Mouse (Mus musculus) heart, embryonic 11.5 days (tissue): Measurements from ENCODE around the gene Ugt1a8. TPM values are rescaled to one million over a fixed set of nuclear protein-coding genes. Genes with fewer than 3 reads are reported as not detected.

Experiments
- ATAC-seq: fragments of 200-750 bp; cut with Nextera tagmentation; replicated peaks from 2 replicates; pipeline ENCODE4 v1.8.0; 2017; ENCODE audit warnings: moderate library complexity; ENCODE audit not compliant: insufficient number of reproducible peaks, low FRiP score, low TSS enrichment
- H3K27ac ChIP-seq: fragments of 300-500 bp; sonication (generic); 2 replicates; pipeline ENCODE4 v1.5.1; 2014; ENCODE audit warnings: mild to moderate bottlenecking, low read depth, low read length
- H3K27me3 ChIP-seq: fragments of 300-500 bp; sonication (generic); 2 replicates; pipeline ENCODE4 v1.6.1; 2014; ENCODE audit warnings: mild to moderate bottlenecking, low read length, mixed read lengths; ENCODE audit not compliant: control insufficient read depth, insufficient read depth
- H3K36me3 ChIP-seq: fragments of 300-500 bp; sonication (generic); 2 replicates; pipeline ENCODE4 v1.6.1; 2014; ENCODE audit warnings: mild to moderate bottlenecking, low read length, moderate library complexity, mixed read lengths; ENCODE audit not compliant: control insufficient read depth, insufficient read depth
- H3K4me1 ChIP-seq: fragments of 300-500 bp; sonication (generic); 2 replicates; pipeline ENCODE4 v1.6.1; 2014; ENCODE audit warnings: low read length; ENCODE audit not compliant: control insufficient read depth, insufficient read depth
- H3K4me2 ChIP-seq: fragments of 300-500 bp; sonication (generic); 2 replicates; pipeline ENCODE4 v1.6.1; 2014; ENCODE audit warnings: mild to moderate bottlenecking, moderate library complexity
- H3K4me3 ChIP-seq: fragments of 300-500 bp; sonication (generic); 2 replicates; pipeline ENCODE4 v1.5.1; 2014; ENCODE audit warnings: low read depth, low read length
- H3K9ac ChIP-seq: fragments of 300-500 bp; sonication (generic); 2 replicates; pipeline ENCODE4 v1.6.1; 2014; ENCODE audit warnings: mild to moderate bottlenecking, low read depth, low read length, moderate library complexity
- H3K9me3 ChIP-seq: fragments of 300-500 bp; sonication (generic); replicated peaks from 2 replicates; pipeline ENCODE4 v1.6.1; 2016; ENCODE audit warnings: low read length; ENCODE audit not compliant: control insufficient read depth
- WGBS: fragments of 180-500 bp; shearing (Covaris S2); extraction: QIAGEN DNeasy Blood & Tissue Kit; methylation state at CpG from one replicate; pipeline ENCODE4 v1.1.7; 2014; ENCODE audit not compliant: insufficient replicate concordance; 5-methylcytosine and 5-hydroxymethylcytosine counted together
- polyA plus RNA-seq: library from polyadenylated mRNA; unstranded; fragments of >200 nt; fragmentation: Nextera tagmentation; extraction: Ambion mirVana; gene quantifications from 2 replicates; pipeline ENCODE4 v1.2.1, GENCODE M21; 2014

The Ugt1a8 gene
- polyA plus RNA-seq, 1 experiment from 2014 or later: not detected

- ATAC-seq: no peak
- Histone ChIP-seq H3K9me3 (no peaks in the 10 kb centered on the region), H3K4me2 (no peak overlapping the region), H3K9ac (no peak overlapping the region), H3K4me3 (no peak overlapping the region), H3K27ac (no peak overlapping the region), H3K27me3 (no peaks in the 10 kb centered on the region), H3K4me1 (no peaks in the 10 kb centered on the region), H3K36me3 (no peaks in the 10 kb centered on the region)
- WGBS: 78% methylated on average over 5 of the region's 5 CpGs
Measured at GRCm38 (mm10) chr1:88186325-88186935, 98.8 kb downstream of the Ugt1a8 start.

GRCm38 (mm10) chr1:88192136-88192535 is 104.5 kb downstream of the Ugt1a8 start:
- ATAC-seq: no peak

GRCm38 (mm10) chr1:88195687-88196086 is 108.1 kb downstream of the Ugt1a8 start:
- no peaks in the 10 kb centered on the region for H3K36me3 ChIP-seq
- 94% methylated on average over 1 of the region's 1 CpGs for WGBS
- no peak for ATAC-seq

More at GRCm38 (mm10) chr1:88192136-88192535, 104.5 kb downstream of the Ugt1a8 start:
- no peak overlapping the region for H3K9ac ChIP-seq
- 61% methylated on average over 3 of the region's 3 CpGs for WGBS
- no peak overlapping the region for H3K4me3 ChIP-seq
- no peaks in the 10 kb centered on the region for H3K4me1 ChIP-seq
- H3K27me3 ChIP-seq: 0 out of 2 replicates have a peak, but pooled peaks cover 2% of the 10 kb centered on the region
- no peak overlapping the region for H3K4me2 ChIP-seq
- no peaks in the 10 kb centered on the region for H3K36me3 ChIP-seq
- no peak overlapping the region for H3K27ac ChIP-seq
- H3K9me3 ChIP-seq: no peaks in the 10 kb centered on the region

GRCm38 (mm10) chr1:88197443-88197842 is 109.8 kb downstream of the Ugt1a8 start:
- H3K27me3 ChIP-seq: 0 out of 2 replicates have a peak, but pooled peaks cover 2% of the 10 kb centered on the region
- H3K4me3 ChIP-seq: no peak overlapping the region
- H3K4me1 ChIP-seq: no peaks in the 10 kb centered on the region
- H3K4me2 ChIP-seq: no peak overlapping the region
- no peak overlapping the region for H3K27ac ChIP-seq
- WGBS: 71% methylated on average over 3 of the region's 3 CpGs
- no peaks in the 10 kb centered on the region for H3K36me3 ChIP-seq
- no peak overlapping the region for H3K9ac ChIP-seq
- no peak for ATAC-seq
- H3K9me3 ChIP-seq: no peaks in the 10 kb centered on the region

More at GRCm38 (mm10) chr1:88195687-88196086, 108.1 kb downstream of the Ugt1a8 start:
- Histone ChIP-seq H3K27me3 (0 out of 2 replicates have a peak, but pooled peaks cover 2% of the 10 kb centered on the region), H3K4me3 (no peak overlapping the region), H3K4me2 (no peak overlapping the region), H3K9me3 (no peaks in the 10 kb centered on the region), H3K4me1 (no peaks in the 10 kb centered on the region), H3K27ac (no peak overlapping the region), H3K9ac (no peak overlapping the region)

- no peak for ATAC-seq
- WGBS: 57% methylated on average over 2 of the region's 2 CpGs
Measured at GRCm38 (mm10) chr1:88199996-88200395, 112.4 kb downstream of the Ugt1a8 start.

GRCm38 (mm10) chr1:88200456-88200855 is 112.8 kb downstream of the Ugt1a8 start, which contains the start of gene Ugt1a2:
Gene Ugt1a2 (plus strand): TSS chr1:88200601.
- Histone ChIP-seq H3K9ac (no peak within 1 kb of the TSS), H3K4me2 (no peak within 1 kb of the TSS), H3K4me3 (no peak within 1 kb of the TSS), H3K4me1 (no peaks in the 10 kb centered on the region), H3K36me3 (no peaks in the 10 kb centered on the region), H3K27me3 (no peaks in the 10 kb centered on the region), H3K9me3 (no peaks in the 10 kb centered on the region), H3K27ac (no peak within 1 kb of the TSS)
- ATAC-seq: no peak
- 75% methylated on average over 7 of the region's 7 CpGs for WGBS

More at GRCm38 (mm10) chr1:88199996-88200395, 112.4 kb downstream of the Ugt1a8 start:
- Histone ChIP-seq H3K36me3 (no peaks in the 10 kb centered on the region), H3K9ac (no peak overlapping the region), H3K27me3 (no peaks in the 10 kb centered on the region), H3K4me1 (no peaks in the 10 kb centered on the region), H3K27ac (no peak overlapping the region), H3K9me3 (no peaks in the 10 kb centered on the region), H3K4me2 (no peak overlapping the region), H3K4me3 (no peak overlapping the region)

GRCm38 (mm10) chr1:88205294-88205922 is 117.8 kb downstream of the Ugt1a8 start, which contains the start of gene Dnajb3:
Gene Dnajb3 (minus strand): TSS chr1:88205782.
- Histone ChIP-seq H3K4me1 (no peaks in the 10 kb centered on the region), H3K4me2 (peak within 1 kb of the TSS; percentile 76), H3K4me3 (peak within 1 kb of the TSS; percentile 56), H3K9ac (peak within 1 kb of the TSS; percentile 85), H3K27ac (peak within 1 kb of the TSS; percentile 70), H3K36me3 (no peaks in the 10 kb centered on the region), H3K27me3 (no peaks in the 10 kb centered on the region), H3K9me3 (no peaks in the 10 kb centered on the region)
- 5% methylated on average over 62 of the region's 62 CpGs for WGBS
- ATAC-seq: peak; percentile 97

GRCm38 (mm10) chr1:88206843-88207479 is 119.3 kb downstream of the Ugt1a8 start:
- H3K4me2 ChIP-seq: no peak overlapping the region
- peak overlapping the region; percentile 70 for H3K27ac ChIP-seq
- 41% methylated on average over 2 of the region's 2 CpGs for WGBS
- peak; percentile 74 for ATAC-seq
- H3K4me1 ChIP-seq: no peaks in the 10 kb centered on the region
- peaks cover 1% of the 10 kb centered on the region; the same call in 1 of the 2 replicates for H3K36me3 ChIP-seq
- peaks cover 8% of the 10 kb centered on the region for H3K9me3 ChIP-seq
- H3K9ac ChIP-seq: no peak overlapping the region
- H3K27me3 ChIP-seq: no peaks in the 10 kb centered on the region
- no peak overlapping the region for H3K4me3 ChIP-seq
